Mouse (Mus musculus): ENCODE results near the gene Gvin1. TPM values are rescaled to one million over a fixed set of nuclear protein-coding genes. Genes with fewer than 3 reads are reported as not detected.
"Not testable (repeated sequence)": the region's sequence is repeated elsewhere in the genome, so short reads cannot be mapped to it uniquely, and the experiment has no call there.

Gvin1 gene
- 10 to 100 TPM in 1 of 2 experiments, 1 to 10 TPM in 1; 6.3 to 12.0 TPM for total RNA-seq (2021)

- peak; percentile 2 for DNase-seq (ENCODE audit: low spot score)
- intact Hi-C loops (cut with DNase I): not testable (repeated sequence)
These were observed at the start of gene Gvin1 for GRCm38 (mm10) chr7:106215177-106215576. Gene Gvin1, minus strand, starts transcription at chr7:106215326.

- no peak for DNase-seq (ENCODE audit: low spot score)
- intact Hi-C loops (cut with DNase I): no loop called here
These were observed 36.9 kb upstream of the Gvin1 start for GRCm38 (mm10) chr7:106251844-106252517.

GRCm38 (mm10) chr7:106248922-106249321 lies 33.8 kb upstream of the Gvin1 start:
- no peak for DNase-seq (ENCODE audit: low spot score)
- intact Hi-C loops (cut with DNase I): no loop called here

- intact Hi-C loops (cut with DNase I): no loop called here
- no peak for DNase-seq (ENCODE audit: low spot score)
These were observed 33.1 kb upstream of the Gvin1 start for GRCm38 (mm10) chr7:106248245-106248644.

GRCm38 (mm10) chr7:106245601-106246000 lies 30.5 kb upstream of the Gvin1 start:
- DNase-seq (ENCODE audit: low spot score): no peak
- intact Hi-C loops (cut with DNase I): no loop called here

GRCm38 (mm10) chr7:106240484-106241275 lies 25.6 kb upstream of the Gvin1 start:
- intact Hi-C loops (cut with DNase I); DNase-seq (ENCODE audit: low spot score): not testable (repeated sequence)

GRCm38 (mm10) chr7:106237192-106237465 lies 22.0 kb upstream of the Gvin1 start:
- intact Hi-C loops (cut with DNase I): loop anchor here (10.0 kb wide), 1 partner anchor 188 kb away; no protein-coding TSS in a partner anchor
- no peak for DNase-seq (ENCODE audit: low spot score)

GRCm38 (mm10) chr7:106236327-106237191 lies 21.4 kb upstream of the Gvin1 start:
- DNase-seq (ENCODE audit: low spot score): no peak
- intact Hi-C loops (cut with DNase I): loop anchor here (10.0 kb wide), 1 partner anchor 188 kb away; no protein-coding TSS in a partner anchor

- no peak for DNase-seq (ENCODE audit: low spot score)
- intact Hi-C loops (cut with DNase I): loop anchor here (10.0 kb wide), 1 partner anchor 189 kb away; no protein-coding TSS in a partner anchor
These were observed 20.5 kb upstream of the Gvin1 start for GRCm38 (mm10) chr7:106235596-106235995.

GRCm38 (mm10) chr7:106215910-106216309 lies 784 bp upstream of the Gvin1 start:
- intact Hi-C loops (cut with DNase I); DNase-seq (ENCODE audit: low spot score): not testable (repeated sequence)

- DNase-seq (ENCODE audit: low spot score); intact Hi-C loops (cut with DNase I): not testable (repeated sequence)
These were observed 1.4 kb downstream of the Gvin1 start for GRCm38 (mm10) chr7:106213770-106214169.

GRCm38 (mm10) chr7:106206630-106207029 lies 8.5 kb downstream of the Gvin1 start:
- intact Hi-C loops (cut with DNase I); DNase-seq (ENCODE audit: low spot score): not testable (repeated sequence)

GRCm38 (mm10) chr7:106177065-106177464 lies 38.1 kb downstream of the Gvin1 start:
- intact Hi-C loops (cut with DNase I): not testable (repeated sequence)

GRCm38 (mm10) chr7:106145013-106145754 lies 69.9 kb downstream of the Gvin1 start:
- intact Hi-C loops (cut with DNase I): not testable (repeated sequence)

More at GRCm38 (mm10) chr7:106177065-106177464, 38.1 kb downstream of the Gvin1 start:
- DNase-seq (ENCODE audit: low spot score): not testable (repeated sequence)

GRCm38 (mm10) chr7:106141128-106141895 lies 73.8 kb downstream of the Gvin1 start:
- intact Hi-C loops (cut with DNase I); DNase-seq (ENCODE audit: low spot score): not testable (repeated sequence)

More at GRCm38 (mm10) chr7:106145013-106145754, 69.9 kb downstream of the Gvin1 start:
- not testable (repeated sequence) for DNase-seq (ENCODE audit: low spot score)

- intact Hi-C loops (cut with DNase I); DNase-seq (ENCODE audit: low spot score): not testable (repeated sequence)
These were observed 97.8 kb downstream of the Gvin1 start for GRCm38 (mm10) chr7:106117090-106117948.
